Mouse (Mus musculus) embryo, embryonic 9.5 days (tissue): Measurements from ENCODE around the gene Oprm1.

ENCODE experiments used
- DNase-seq: peaks from one replicate; pipeline ENCODE4 v3.0.0-alpha.2; 2017; ENCODE audit errors: extremely low spot score

Gene Oprm1

GRCm38 (mm10) chr10:7047288-7047918 is 289.1 kb downstream of the Oprm1 start:
- no peak for DNase-seq

GRCm38 (mm10) chr10:7047919-7048291 is 289.6 kb downstream of the Oprm1 start:
- no peak for DNase-seq

- no peak for DNase-seq
Measured at GRCm38 (mm10) chr10:7049901-7050300, 291.6 kb downstream of the Oprm1 start.

- peak; percentile 38 for DNase-seq
Measured at GRCm38 (mm10) chr10:7052315-7053017, 294.2 kb downstream of the Oprm1 start, which contains the start of gene Ipcef1. Gene Ipcef1, minus strand, starts transcription at chr10:7052478.

GRCm38 (mm10) chr10:7054560-7055205 is 296.4 kb downstream of the Oprm1 start:
- DNase-seq: no peak

- DNase-seq: no peak
Measured at GRCm38 (mm10) chr10:7057546-7057945, 299.2 kb downstream of the Oprm1 start.

- DNase-seq: no peak
Measured at GRCm38 (mm10) chr10:7060326-7060725, 302.0 kb downstream of the Oprm1 start.

GRCm38 (mm10) chr10:7062993-7063392 is 304.7 kb downstream of the Oprm1 start:
- DNase-seq: no peak

- DNase-seq: no peak
Measured at GRCm38 (mm10) chr10:7063752-7064457, 305.6 kb downstream of the Oprm1 start.

- DNase-seq: no peak
Measured at GRCm38 (mm10) chr10:7068608-7069007, 310.3 kb downstream of the Oprm1 start.

- DNase-seq: no peak
Measured at GRCm38 (mm10) chr10:7069090-7069489, 310.8 kb downstream of the Oprm1 start.

GRCm38 (mm10) chr10:7070100-7070835 is 312.0 kb downstream of the Oprm1 start:
- no peak for DNase-seq

GRCm38 (mm10) chr10:7070924-7071323 is 312.6 kb downstream of the Oprm1 start:
- DNase-seq: no peak

GRCm38 (mm10) chr10:7074231-7074630 is 315.9 kb downstream of the Oprm1 start:
- no peak for DNase-seq

- DNase-seq: no peak
Measured at GRCm38 (mm10) chr10:7075661-7076060, 317.4 kb downstream of the Oprm1 start.

- peak; percentile 57 for DNase-seq
Measured at GRCm38 (mm10) chr10:7076201-7076600, 317.9 kb downstream of the Oprm1 start.

GRCm38 (mm10) chr10:7076662-7077211 is 318.4 kb downstream of the Oprm1 start:
- DNase-seq: no peak

GRCm38 (mm10) chr10:7077389-7077808 is 319.1 kb downstream of the Oprm1 start:
- DNase-seq: no peak

- DNase-seq: no peak
Measured at GRCm38 (mm10) chr10:7077971-7078370, 319.7 kb downstream of the Oprm1 start.
